Comparison of ENCODE assay signal across 8 mouse cellular contexts in genomic region chr5:24577183-24577929, GRCm38 (mm10). TPM values are rescaled to one million over a fixed set of nuclear protein-coding genes. Genes with fewer than 3 reads are reported as not detected.
DNase-seq lines count a peak whose midpoint lies in the region; ATAC-seq and TF ChIP-seq lines count a peak whose summit lies in the region.

Abcf2 (minus strand) TSS chr5:24577467.

- H3K36me3 ChIP-seq in embryonic facial prominence, embryonic 15.5 days: peaks cover 31% of the 10 kb centered on the region
- peaks cover 31% of the 10 kb centered on the region for H3K36me3 ChIP-seq in limb, embryonic 14.5 days (ENCODE audit: control insufficient read depth, insufficient read depth, low read length)
- H3K36me3 ChIP-seq in midbrain, postnatal 0 days (ENCODE audit: insufficient read depth, low read length): peaks cover 21% of the 10 kb centered on the region

- H3K27ac ChIP-seq in bone marrow, adult 2 months (ENCODE audit: control insufficient read depth, insufficient read depth, low read depth, low read length, poor library complexity): peak within 1 kb of the TSS; percentile 63
- peak within 1 kb of the TSS; percentile 90 for H3K27ac ChIP-seq in embryonic facial prominence, embryonic 15.5 days (replicated peaks)
- H3K27ac ChIP-seq in limb, embryonic 14.5 days (replicated peaks; ENCODE audit: low read depth, low read length): peak within 1 kb of the TSS; percentile 79
- peak within 1 kb of the TSS; percentile 62 for H3K27ac ChIP-seq in midbrain, postnatal 0 days (ENCODE audit: low read depth, low read length)

- no peaks in the 10 kb centered on the region for H3K27me3 ChIP-seq in embryonic facial prominence, embryonic 15.5 days
- H3K27me3 ChIP-seq in limb, embryonic 14.5 days (ENCODE audit: control insufficient read depth, insufficient read depth, low read length): no peaks in the 10 kb centered on the region
- H3K27me3 ChIP-seq in midbrain, postnatal 0 days (ENCODE audit: insufficient read depth, low read length): no peaks in the 10 kb centered on the region

- H3K4me3 ChIP-seq in bone marrow, adult 2 months (replicated peaks; ENCODE audit: control insufficient read depth, low read depth, low read length): peak within 1 kb of the TSS; percentile 78
- H3K4me3 ChIP-seq in embryonic facial prominence, embryonic 15.5 days (replicated peaks): peak within 1 kb of the TSS; percentile 92
- H3K4me3 ChIP-seq in limb, embryonic 14.5 days (replicated peaks; ENCODE audit: low read length): peak within 1 kb of the TSS; percentile 85
- peak within 1 kb of the TSS; percentile 67 for H3K4me3 ChIP-seq in midbrain, postnatal 0 days (ENCODE audit: low read depth, low read length)

- H3K4me2 ChIP-seq in embryonic facial prominence, embryonic 15.5 days (replicated peaks): peak within 1 kb of the TSS; percentile 76
- H3K4me2 ChIP-seq in limb, embryonic 14.5 days (replicated peaks; ENCODE audit: low read depth, low read length, severe bottlenecking): peak within 1 kb of the TSS; percentile 77
- peak within 1 kb of the TSS; percentile 89 for H3K4me2 ChIP-seq in midbrain, postnatal 0 days (ENCODE audit: low read depth, low read length, poor library complexity, severe bottlenecking)

- peak; percentile 96 for ATAC-seq in embryonic facial prominence, embryonic 15.5 days (ENCODE audit: insufficient number of reproducible peaks, low FRiP score, low TSS enrichment, low read depth)
- ATAC-seq in limb, embryonic 14.5 days (ENCODE audit: low FRiP score, low read depth): peak; percentile 96
- ATAC-seq in midbrain, postnatal 0 days (ENCODE audit: low FRiP score): peak; percentile 95

- TF ChIP-seq CTCF in bone marrow, adult 2 months (IDR thresholded peaks at IDR 0.05; ENCODE audit: control insufficient read depth, insufficient read depth, low read length): no peak
- no peak for TF ChIP-seq CTCF in midbrain, postnatal 0 days (IDR thresholded peaks at IDR 0.05)

- no peaks in the 10 kb centered on the region for H3K9me3 ChIP-seq in embryonic facial prominence, embryonic 15.5 days (replicated peaks)
- H3K9me3 ChIP-seq in limb, embryonic 14.5 days (ENCODE audit: control insufficient read depth, low read length): no peaks in the 10 kb centered on the region
- H3K9me3 ChIP-seq in midbrain, postnatal 0 days (ENCODE audit: low read length): no peaks in the 10 kb centered on the region

- no peaks in the 10 kb centered on the region; the same call in 1 of the 2 replicates for H3K4me1 ChIP-seq in bone marrow, adult 2 months (ENCODE audit: control insufficient read depth, insufficient read depth, low read length)
- H3K4me1 ChIP-seq in embryonic facial prominence, embryonic 15.5 days: peaks cover 13% of the 10 kb centered on the region
- peaks cover 12% of the 10 kb centered on the region; the same call in 1 of the 2 replicates for H3K4me1 ChIP-seq in limb, embryonic 14.5 days (ENCODE audit: control insufficient read depth, insufficient read depth, low read length)
- H3K4me1 ChIP-seq in midbrain, postnatal 0 days (ENCODE audit: insufficient read depth, low read length): peaks cover 6% of the 10 kb centered on the region; the same call in 1 of the 2 replicates

- peak; percentile 100 for DNase-seq in 416B (ENCODE audit: low read depth)
- peak; percentile 100 for DNase-seq in heart, adult 8-10 months (ENCODE audit: low spot score)
- peak; percentile 100 for DNase-seq in kidney, adult 9 months
- DNase-seq in limb, embryonic 14.5 days (ENCODE audit: low spot score): peak; percentile 100
- DNase-seq in midbrain, postnatal 0 days (ENCODE audit: low spot score): peak; percentile 100
- peak; percentile 97 to 99 for DNase-seq in spleen, postnatal 14 days (ENCODE audit: low spot score in 2 of 2)

- peak within 1 kb of the TSS; percentile 73 for H3K9ac ChIP-seq in embryonic facial prominence, embryonic 15.5 days
- peak within 1 kb of the TSS; percentile 81 for H3K9ac ChIP-seq in limb, embryonic 14.5 days (ENCODE audit: low read depth, low read length, severe bottlenecking)
- H3K9ac ChIP-seq in midbrain, postnatal 0 days (replicated peaks; ENCODE audit: low read length, poor library complexity, severe bottlenecking): peak within 1 kb of the TSS; percentile 62

- WGBS in bone marrow, adult 2 months: under 1% methylated on average over 48 of the region's 48 CpGs
- WGBS in embryonic facial prominence, embryonic 15.5 days: under 1% methylated on average over 48 of the region's 48 CpGs
- under 1% methylated on average over 48 of the region's 48 CpGs for WGBS in limb, embryonic 14.5 days
- under 1% methylated on average over 48 of the region's 48 CpGs for WGBS in midbrain, postnatal 0 days

- TF ChIP-seq POLR2A in bone marrow, adult 2 months (IDR thresholded peaks at IDR 0.05; ENCODE audit: borderline replicate concordance, control insufficient read depth, low read depth, low read length): peak; percentile 65
- peak; percentile 98; the same call in 1 of the 2 replicates for TF ChIP-seq POLR2A in limb, embryonic 14.5 days (IDR thresholded peaks at IDR 0.05; ENCODE audit: borderline replicate concordance, extremely low read depth, insufficient read depth, insufficient read length)

RNA-seq across cellular contexts. Expression of gene Abcf2, which starts in this region (rescaled TPM):
- polyA plus RNA-seq in bone marrow, adult 2 months (2011; ENCODE audit: insufficient read depth, insufficient read length, low replicate concordance, missing spikeins): 22.9 and 29.1 TPM in 2 replicates
- 93.7 and 100 TPM in 2 replicates for polyA plus RNA-seq in embryonic facial prominence, embryonic 15.5 days (2015; fragmentation: Nextera tagmentation; extraction: Ambion mirVana)
- total RNA-seq in heart, adult 8-10 months (2022): 10 to 100 TPM; 53.6 to 60.6 (median 56.2) TPM
- polyA plus RNA-seq in limb, embryonic 14.5 days (2012; rRNA removed): 81.0 and 82.5 TPM in 2 replicates
- 94.3 TPM in 2 replicates for polyA plus RNA-seq in limb, embryonic 14.5 days (2014; fragmentation: Nextera tagmentation; extraction: Ambion mirVana)
- total RNA-seq in midbrain, postnatal 0 days (2014; rRNA removed): 55.9 and 57.0 TPM in 2 replicates
- polyA plus RNA-seq in midbrain, postnatal 0 days (2015; fragmentation: Nextera tagmentation; extraction: Ambion mirVana): 58.2 and 62.3 TPM in 2 replicates

Comparison
In these comparisons a context has a peak if more than half of its experiments do, and no peak if none do; other contexts are left out.
1. Peak in every context shown above with its lines: DNase-seq, ATAC-seq, H3K4me3 ChIP-seq and H3K27ac ChIP-seq.